In genomic region chr4:32246801-32247200, GRCm38 (mm10) we compare ENCODE assay signal across 11 mouse cellular contexts. TPM values are rescaled to one million over a fixed set of nuclear protein-coding genes. Genes with fewer than 3 reads are reported as not detected.
DNase-seq lines count a peak whose midpoint lies in the region; ATAC-seq lines count a peak whose summit lies in the region.
"Had no signal": no experiment of that assay in that cellular context is flagged by ENCODE, and none has a peak within 500 bp of the region (broad histone marks: within the 10 kb centered on the region; RNA-seq: fewer than 3 reads in every experiment).

No protein-coding gene starts in this region.

- peaks cover 58% of the 10 kb centered on the region for H3K4me1 ChIP-seq in midbrain, embryonic 11.5 days (ENCODE audit: control insufficient read depth, insufficient read depth, low read length)
- H3K4me1 ChIP-seq in midbrain, embryonic 13.5 days (replicated peaks) = peaks cover 84% of the 10 kb centered on the region

- no peaks in the 10 kb centered on the region; the same call in 1 of the 2 replicates for H3K27me3 ChIP-seq in midbrain, embryonic 11.5 days (ENCODE audit: control insufficient read depth, insufficient read depth, low read length)
- no peaks in the 10 kb centered on the region for H3K27me3 ChIP-seq in midbrain, embryonic 13.5 days
- H3K27me3 ChIP-seq: hindbrain, embryonic 15.5 days had no signal

- H3K4me3 ChIP-seq in midbrain, embryonic 11.5 days (ENCODE audit: low read depth, low read length) = no peak overlapping the region
- no peak overlapping the region for H3K4me3 ChIP-seq in midbrain, embryonic 13.5 days (replicated peaks)
- H3K4me3 ChIP-seq: hindbrain, embryonic 15.5 days had no signal

- H3K27ac ChIP-seq in midbrain, embryonic 11.5 days (ENCODE audit: low read depth, low read length) = no peak overlapping the region
- H3K27ac ChIP-seq in midbrain, embryonic 13.5 days = no peak overlapping the region
- H3K27ac ChIP-seq: hindbrain, embryonic 15.5 days; liver, embryonic 14.5 days had no signal

- ATAC-seq in midbrain, embryonic 11.5 days (ENCODE audit: low FRiP score) = no peak
- ATAC-seq in midbrain, embryonic 13.5 days = no peak
- no peak for ATAC-seq in granulocyte monocyte progenitor cell, adult 5-6 weeks (replicated peaks; ENCODE audit: poor library complexity, severe bottlenecking)

- H3K9ac ChIP-seq in midbrain, embryonic 11.5 days (ENCODE audit: low read length) = no peak overlapping the region
- no peak overlapping the region for H3K9ac ChIP-seq in midbrain, embryonic 13.5 days (replicated peaks)
- H3K9ac ChIP-seq: hindbrain, embryonic 15.5 days; liver, embryonic 14.5 days had no signal

- no peaks in the 10 kb centered on the region for H3K36me3 ChIP-seq in midbrain, embryonic 11.5 days (ENCODE audit: control insufficient read depth, insufficient read depth, low read length)
- no peaks in the 10 kb centered on the region for H3K36me3 ChIP-seq in midbrain, embryonic 13.5 days
- H3K36me3 ChIP-seq: hindbrain, embryonic 15.5 days had no signal

- H3K4me2 ChIP-seq in midbrain, embryonic 11.5 days = no peak overlapping the region
- H3K4me2 ChIP-seq in midbrain, embryonic 13.5 days (replicated peaks) = no peak overlapping the region
- H3K4me2 ChIP-seq: hindbrain, embryonic 15.5 days had no signal

- DNase-seq in cerebellum, postnatal 14 days = peak; percentile 46 to 48
- DNase-seq in cerebellum, adult 8-10 months = no peak
- peak; percentile 90 for DNase-seq in midbrain, embryonic 11.5 days (ENCODE audit: low spot score, missing footprints)
- DNase-seq in kidney, adult 8-10 months = peak; percentile 81 to 84
- DNase-seq in lung, postnatal 4 days = peak; percentile 84 to 86
- DNase-seq in layer of hippocampus, adult 18-20 months (ENCODE audit: low spot score in 2 of 2) = no peak
- DNase-seq: right cerebral cortex, adult 18-20 months had no signal

- H3K9me3 ChIP-seq in midbrain, embryonic 11.5 days (ENCODE audit: control insufficient read depth, low read length) = no peaks in the 10 kb centered on the region
- no peaks in the 10 kb centered on the region for H3K9me3 ChIP-seq in midbrain, embryonic 13.5 days
- H3K9me3 ChIP-seq: hindbrain, embryonic 15.5 days had no signal

- 20% methylated on average over 7 of the region's 7 CpGs for WGBS in midbrain, embryonic 11.5 days
- 11% methylated on average over 7 of the region's 7 CpGs for WGBS in midbrain, embryonic 13.5 days

RNA-seq across cellular contexts. Expression of gene Bach2, which starts 8.2 kb away (rescaled TPM):
- polyA plus RNA-seq in midbrain, embryonic 11.5 days (2014; fragmentation: Nextera tagmentation; extraction: Ambion mirVana) = 11.2 and 13.2 TPM in 2 replicates
- polyA plus RNA-seq in midbrain, embryonic 13.5 days (2015; fragmentation: Nextera tagmentation; extraction: Ambion mirVana) = 21.3 and 22.7 TPM in 2 replicates
- 0.67 and 4.9 TPM in 2 replicates for total RNA-seq in granulocyte monocyte progenitor cell, adult 5-6 weeks (2014; fragmentation: Nextera tagmentation)
- under 0.01 and 0.17 TPM in 2 replicates for total RNA-seq in granulocyte monocyte progenitor cell, adult 5-6 weeks (2017)
- 10 to 100 TPM in 1 of 2 experiments, 1 to 10 TPM in 1; 9.1 to 12.9 TPM for total RNA-seq in layer of hippocampus, adult 18-20 months (2021)

Comparison
In these comparisons a context has a peak if more than half of its experiments do, and no peak if none do; other contexts are left out.
1. DNase-seq: peak in cerebellum, postnatal 14 days (2 of 2), midbrain, embryonic 11.5 days (single experiment), kidney, adult 8-10 months (2 of 2) and lung, postnatal 4 days (2 of 2); none in cerebellum, adult 8-10 months (single experiment) and layer of hippocampus, adult 18-20 months (0 of 2).